Mouse (Mus musculus): ENCODE measurements around the gene Izumo1r.

Izumo1r gene

DNA sequence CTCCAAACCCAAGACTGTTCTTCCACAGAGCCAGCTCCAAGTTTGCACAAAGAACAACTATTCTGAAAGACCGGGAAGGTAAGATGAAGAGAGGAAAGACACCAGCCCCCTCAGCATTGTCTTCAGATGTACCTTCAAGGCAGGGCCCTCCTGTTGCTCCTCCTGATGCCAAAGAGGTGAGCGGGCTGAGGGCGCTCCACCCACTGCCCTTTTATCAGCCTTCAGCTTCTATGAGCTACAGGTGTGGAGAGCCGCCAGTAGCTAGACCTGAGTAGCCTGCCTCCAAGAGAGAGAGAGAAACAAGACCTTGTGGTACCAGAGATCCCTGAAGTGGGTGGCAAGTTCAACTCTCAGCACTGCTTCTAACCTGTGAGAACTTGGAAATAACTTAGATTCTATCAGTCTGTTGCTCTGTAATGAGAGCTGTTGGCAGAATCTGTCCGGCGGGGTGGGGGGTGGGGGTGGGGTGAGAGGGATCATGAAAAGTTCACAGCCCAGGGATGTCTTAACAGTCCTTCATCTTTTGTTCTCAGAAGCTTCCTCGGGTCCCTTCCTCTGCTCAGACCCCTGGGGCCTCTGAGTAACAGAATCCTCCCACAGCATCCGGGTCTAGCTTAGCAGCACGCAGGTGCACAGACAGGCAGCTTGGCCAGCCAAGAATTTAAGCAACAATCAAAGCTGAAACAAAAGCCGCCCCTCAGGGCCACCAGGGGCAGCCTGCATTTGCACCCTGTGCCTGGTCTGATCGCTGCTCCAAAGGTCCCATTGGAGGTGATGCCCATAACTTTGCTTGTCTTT, at the start of gene Izumo1r:
Izumo1r (minus strand) TSS at position 369 of the 798 bp plus-strand sequence.
- no peak for DNase-seq (ENCODE audit: low spot score)

DNA sequence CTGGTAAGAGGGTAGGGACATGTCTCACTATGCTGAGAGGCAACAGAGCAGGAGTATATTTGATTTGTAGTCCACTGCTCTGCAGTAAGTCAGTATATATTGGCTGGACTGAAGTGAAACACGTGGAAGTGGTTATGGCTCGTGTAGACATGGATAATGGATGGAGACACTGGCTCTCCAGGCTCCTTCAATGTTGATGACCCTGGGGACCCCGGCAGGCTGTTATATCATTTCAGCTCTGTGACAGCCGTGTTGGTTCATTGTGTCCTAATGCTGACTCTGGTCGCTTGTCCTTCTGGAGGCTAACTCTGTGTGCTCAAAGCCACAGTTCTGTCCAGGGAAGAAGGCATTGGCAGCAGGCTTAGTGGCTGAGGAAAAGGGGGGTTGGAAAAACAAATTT, 47.3 kb upstream of the Izumo1r start:
- no peak for DNase-seq (ENCODE audit: low spot score)

DNA sequence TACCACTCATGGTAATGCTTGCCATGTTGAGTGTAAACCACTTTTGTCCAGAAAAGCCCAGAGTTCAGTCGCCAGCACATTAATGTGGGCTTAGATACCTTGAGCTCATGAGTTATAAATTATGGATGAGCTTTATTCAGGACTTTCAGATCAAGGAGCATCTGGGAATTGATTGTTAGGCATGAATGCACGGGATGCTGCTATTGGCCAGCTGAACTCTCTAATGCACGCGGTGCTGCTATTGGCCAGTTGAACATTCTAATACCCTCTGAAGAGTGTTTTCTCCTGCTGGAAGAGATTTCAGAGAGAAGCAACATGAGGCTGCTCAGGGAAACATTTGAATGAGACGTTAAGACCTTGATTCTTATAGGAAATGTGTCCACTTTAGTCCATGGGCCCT, 45.1 kb upstream of the Izumo1r start:
- DNase-seq (ENCODE audit: low spot score): no peak

DNA sequence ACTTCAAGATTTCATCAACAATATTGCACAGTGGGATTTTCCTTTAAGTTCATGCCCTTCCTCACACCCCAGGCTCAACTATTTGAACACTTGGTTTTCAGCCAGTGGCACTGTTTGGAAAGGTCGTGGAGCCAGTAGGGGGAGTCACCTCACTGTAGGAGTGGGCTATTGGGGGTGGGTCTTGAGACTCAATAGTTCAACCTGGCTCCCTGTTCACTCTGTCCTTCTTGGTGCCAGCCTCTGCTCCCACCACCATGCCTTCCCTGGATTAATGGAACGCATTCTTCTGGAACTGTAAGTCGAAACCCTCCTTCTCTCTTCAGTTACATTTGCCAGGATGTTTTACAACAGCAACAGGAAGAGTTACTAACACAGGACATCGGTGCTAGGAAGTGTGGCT, 42.9 kb upstream of the Izumo1r start:
- DNase-seq (ENCODE audit: low spot score): no peak

DNA sequence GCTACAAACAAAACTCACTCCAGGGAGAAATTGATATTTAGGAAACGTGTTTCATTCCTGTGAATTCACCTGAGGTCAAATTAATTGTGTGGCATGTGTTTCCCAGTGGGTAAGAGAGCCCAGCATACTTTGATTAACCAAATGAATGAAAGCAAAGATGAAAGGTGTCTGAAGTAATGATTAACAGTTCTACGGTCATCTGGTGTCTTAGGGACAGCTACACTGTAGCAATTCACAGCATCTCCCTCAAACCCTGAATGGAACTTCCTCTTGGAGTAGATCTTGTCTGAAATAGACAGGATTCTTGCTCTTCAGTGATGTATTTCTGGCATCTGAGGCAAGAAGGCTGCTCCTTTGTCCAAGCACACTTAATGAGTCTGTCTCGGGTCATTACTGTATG, 42.2 kb upstream of the Izumo1r start:
- DNase-seq (ENCODE audit: low spot score): no peak

DNA sequence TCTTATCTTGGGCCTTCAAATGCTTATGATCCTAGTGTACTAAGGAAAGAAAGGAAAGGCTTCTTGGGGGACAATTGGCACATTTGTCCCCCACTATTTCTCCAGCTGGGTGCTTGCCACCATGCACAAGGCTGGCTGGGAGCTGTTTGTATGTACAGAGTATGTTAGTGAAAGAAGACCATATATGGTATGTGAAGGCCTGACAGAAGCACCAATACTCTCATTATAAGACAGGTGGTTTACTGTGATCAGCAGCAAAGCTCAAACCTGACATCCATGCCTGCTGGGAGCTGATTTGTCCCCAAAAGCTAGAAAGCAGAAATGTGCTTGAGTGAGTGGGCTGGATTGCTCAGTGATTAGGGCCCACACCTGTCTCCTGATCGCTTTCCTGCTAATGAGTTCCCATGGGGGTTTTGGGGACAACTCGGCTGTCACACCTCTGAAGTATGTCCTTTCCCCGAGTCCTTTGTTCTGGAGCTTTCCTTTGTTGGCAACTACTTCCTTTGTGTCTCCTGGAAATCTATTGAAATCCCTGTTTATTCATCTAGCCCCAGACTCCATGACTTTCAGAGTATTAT, 38.5 kb upstream of the Izumo1r start:
- no peak for DNase-seq (ENCODE audit: low spot score)

DNA sequence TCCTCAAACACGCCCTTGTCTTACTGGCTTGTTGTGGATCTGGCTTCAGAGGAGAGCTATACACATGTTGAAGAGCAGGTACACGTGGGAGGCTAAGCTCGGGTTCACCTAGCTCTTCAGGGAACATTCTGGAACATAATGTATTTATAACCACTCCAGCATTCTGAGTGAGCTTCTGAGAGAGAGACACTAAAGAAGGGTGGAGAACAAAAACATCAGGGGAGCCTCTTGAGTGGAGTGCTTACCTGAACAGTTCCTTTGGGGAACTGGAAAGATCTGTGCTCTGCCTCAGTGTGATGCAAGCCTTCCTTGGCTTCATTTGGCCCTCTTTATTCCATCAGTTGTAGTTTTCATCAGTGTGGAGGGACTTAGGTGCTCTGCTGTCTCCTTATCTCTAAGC, 35.9 kb upstream of the Izumo1r start:
- no peak for DNase-seq (ENCODE audit: low spot score)

DNA sequence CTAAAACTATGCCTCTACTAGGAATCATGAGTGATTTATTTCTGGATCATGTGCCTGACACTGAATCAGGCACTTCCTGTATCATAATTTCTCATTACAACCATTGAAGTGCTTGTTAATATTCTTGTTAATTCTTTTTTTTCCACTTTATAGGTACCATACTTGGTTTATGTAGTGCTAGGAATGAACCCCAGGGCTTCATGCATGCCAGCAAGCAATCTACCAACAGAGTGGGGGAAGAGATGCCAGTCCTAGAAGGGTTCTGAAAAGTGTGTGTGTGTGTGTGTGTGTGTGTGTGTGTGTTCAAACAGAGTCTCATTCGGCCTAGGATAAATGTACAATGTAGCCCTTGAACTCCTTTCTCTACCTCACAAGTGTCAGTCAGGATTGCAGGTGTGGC, 33.6 kb upstream of the Izumo1r start:
- DNase-seq (ENCODE audit: low spot score): no peak

DNA sequence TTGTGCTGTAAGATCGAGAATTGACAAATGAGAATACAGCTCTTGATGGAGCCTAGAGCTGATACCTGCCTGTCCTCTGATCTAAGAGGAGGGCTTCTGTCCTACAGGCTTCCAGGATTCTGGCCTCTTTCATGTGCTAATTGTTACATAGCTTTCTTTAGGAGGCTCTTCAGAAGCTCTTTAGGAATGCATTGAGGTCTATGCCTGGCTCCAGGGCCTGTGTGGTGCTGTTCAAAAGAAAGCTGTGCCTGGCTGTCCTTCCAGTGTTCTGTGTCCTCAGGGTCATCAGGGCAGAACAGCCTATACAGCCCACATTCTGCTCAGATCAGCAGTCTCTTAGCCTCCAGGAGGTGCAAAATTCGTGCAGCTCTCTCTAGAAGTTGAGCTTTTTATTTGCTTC, 31.1 kb upstream of the Izumo1r start:
- no peak for DNase-seq (ENCODE audit: low spot score)

DNA sequence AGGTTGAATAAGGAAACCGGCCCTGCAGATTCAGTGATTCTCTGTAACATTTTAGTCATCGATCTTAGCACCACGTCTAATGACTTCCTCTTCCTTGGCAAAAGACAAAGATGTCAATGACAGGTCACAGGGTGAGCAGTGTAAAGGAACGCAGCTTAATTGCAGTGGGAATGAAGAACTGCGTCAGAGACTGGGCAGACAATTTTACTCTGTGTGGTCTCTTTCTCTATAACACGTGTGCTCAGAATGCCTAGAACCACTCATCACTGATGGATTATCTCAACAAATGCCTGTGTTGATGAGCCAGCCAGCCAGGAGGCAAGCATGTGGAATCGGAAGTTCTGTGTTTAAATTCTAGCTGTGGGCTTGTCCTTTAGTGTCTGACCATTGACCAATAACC, 28.2 kb upstream of the Izumo1r start:
- DNase-seq (ENCODE audit: low spot score): no peak

DNA sequence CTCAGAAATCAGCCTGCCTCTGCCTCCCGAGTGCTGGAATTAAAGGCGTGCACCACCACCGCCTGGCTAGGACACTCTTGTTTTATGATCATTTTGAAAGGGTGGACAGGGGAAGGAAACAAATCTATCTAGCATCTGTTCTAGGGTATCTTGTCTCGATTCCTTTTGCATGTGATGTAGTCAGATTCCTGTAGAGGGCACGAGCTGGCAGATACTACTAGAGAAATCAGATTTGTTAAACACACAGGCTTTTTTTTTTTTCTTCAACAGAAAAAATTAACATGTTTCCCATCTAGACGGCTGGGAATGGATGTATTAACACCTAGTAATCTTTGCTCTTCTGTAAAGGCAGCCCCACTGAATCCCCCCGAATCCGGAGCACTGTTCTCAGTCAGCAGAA, 27.5 kb upstream of the Izumo1r start:
- no peak for DNase-seq (ENCODE audit: low spot score)

DNA sequence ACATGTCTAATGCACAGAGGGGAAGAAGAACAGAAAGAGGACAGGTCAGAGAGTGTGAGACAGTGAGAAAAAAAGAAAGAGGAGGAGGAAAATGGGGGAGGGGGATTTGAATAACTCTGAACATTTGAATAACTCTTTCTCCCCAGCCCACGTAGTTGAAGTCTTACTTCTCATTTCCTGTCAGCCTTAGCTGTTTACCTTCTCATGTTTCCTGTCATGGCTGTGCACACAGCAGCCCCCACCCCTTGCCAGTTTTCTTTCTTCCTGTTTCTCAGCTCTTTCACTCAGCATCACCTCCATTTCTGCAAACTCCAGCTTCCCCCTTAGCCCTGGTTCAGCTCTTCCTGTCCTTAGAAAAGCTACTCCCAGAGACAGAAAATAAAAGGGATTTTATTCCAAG, 22.8 kb upstream of the Izumo1r start:
- DNase-seq (ENCODE audit: low spot score): no peak

DNA sequence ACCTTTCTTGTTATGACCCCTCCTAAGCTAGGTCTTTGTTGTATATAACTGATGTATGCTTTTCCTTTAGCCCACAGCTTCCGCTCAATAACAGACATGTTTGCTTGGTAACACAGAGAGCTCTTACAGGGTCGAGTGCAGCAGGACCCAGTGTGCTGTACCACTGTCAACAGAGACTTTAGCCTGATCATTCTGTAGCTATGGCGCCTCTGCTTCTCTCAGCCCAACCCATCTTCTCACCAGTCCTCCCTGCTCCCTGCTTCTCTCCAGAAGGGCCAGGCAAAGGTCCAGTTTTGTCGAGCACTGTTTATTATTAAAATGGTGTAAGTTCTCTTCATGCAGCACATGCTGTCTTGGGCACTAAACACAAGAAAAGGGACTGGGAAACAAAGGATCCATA, 19.9 kb upstream of the Izumo1r start:
- no peak for DNase-seq (ENCODE audit: low spot score)

DNA sequence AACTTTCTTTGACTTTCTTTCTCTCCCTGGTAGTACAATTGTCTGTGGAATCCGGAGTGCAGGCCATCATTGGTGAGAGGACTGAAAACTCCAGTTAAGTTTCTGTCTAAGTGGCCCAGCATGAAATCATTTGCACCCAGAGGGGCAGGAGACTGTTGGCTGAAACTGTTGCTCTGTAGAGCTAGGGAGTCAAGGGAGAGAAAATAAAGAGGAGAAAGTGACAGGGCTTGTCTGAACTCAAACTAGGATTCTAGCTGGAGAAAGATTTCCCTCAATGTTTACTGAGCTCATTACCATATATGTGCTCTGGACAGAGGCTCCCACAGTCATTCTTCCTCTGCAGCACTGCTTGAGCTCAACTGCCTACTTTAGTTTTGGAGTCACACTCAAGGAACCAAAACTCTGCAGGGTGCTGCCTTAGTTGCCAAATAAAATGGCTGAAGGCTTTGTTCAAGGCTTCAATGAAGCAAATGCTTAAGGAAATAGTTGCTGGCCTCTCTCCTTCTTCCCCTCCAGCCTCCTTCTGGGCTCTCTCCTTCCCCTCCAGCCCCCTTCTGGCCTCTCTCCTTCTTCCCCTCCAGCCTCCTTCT, 18.3 kb upstream of the Izumo1r start:
- no peak for DNase-seq (ENCODE audit: low spot score)

DNA sequence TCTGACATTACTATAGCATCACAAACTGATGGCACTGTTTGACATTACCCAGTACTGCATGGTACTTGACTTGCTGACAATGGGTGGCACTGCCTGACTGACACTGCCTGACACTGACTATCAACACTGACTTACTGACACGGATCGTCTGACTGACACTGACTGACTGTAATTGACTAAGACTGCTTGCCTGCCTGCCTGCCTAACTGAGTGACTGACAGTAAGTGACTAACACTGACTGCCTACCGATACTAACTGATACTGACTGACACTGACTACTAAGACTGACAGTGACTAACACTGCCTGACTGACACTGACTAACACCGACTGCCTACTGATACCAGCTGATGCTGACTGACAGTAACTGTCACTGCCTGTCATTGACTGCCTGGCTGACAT, 17.5 kb upstream of the Izumo1r start:
- no peak for DNase-seq (ENCODE audit: low spot score)

DNA sequence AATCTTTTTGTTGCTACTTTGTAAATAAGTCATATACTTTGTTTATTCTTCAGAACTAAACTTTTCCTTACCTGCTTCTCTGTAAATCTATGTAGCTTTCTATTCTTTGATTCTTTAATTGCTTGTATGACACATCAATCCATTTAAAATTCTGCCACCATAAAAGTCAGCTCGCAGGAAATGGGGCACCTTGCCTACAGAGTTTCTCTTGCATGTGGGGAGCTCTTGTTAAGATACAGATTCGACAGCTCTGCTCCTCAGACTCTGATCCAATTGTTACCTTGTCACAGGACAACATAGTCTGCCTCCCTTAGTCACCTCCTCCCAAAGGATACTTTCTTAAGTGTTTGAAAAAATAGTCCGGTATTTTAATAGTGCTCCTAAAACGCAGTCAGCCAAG, 16.9 kb upstream of the Izumo1r start:
- DNase-seq (ENCODE audit: low spot score): no peak

DNA sequence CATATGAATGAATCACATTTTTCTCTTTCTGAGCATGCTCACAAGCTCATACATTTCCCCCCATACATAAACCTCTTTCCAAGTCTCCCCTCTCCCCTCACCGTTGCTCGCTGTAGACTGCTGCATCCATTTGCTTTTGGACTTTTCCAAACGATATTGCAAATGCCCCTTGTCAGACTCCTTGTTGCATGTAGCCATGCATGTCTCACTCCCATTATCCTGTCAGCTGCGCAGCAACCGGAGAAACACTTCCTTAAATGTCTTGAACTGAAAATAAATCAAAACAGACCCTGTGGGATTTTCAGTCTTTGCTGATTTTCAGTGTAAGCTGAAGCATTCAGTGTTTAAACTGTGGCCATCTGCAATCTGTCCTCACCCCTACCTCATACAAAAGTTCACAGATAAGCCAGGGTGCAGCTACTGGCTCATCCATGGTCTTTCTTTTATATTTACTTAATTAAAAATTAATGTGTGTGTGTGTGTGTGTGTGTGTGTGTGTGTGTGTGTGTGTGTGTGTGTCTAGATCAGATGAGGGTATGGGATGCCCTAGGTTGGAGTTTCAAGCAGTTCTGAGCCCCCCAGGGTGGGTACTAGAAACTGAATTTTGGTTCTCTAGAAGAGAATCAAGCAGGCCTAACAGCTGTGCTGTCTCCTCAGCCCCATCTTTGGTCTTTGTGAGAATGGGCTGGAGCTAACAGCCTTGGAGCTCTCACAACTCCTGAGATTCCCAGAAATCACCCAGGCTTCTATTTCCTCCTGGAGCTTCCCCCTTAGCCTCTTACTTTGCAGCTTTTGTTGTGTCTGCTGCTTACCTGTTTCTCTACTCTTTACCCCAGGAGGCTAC, 15.3 kb upstream of the Izumo1r start:
- no peak for DNase-seq (ENCODE audit: low spot score)

DNA sequence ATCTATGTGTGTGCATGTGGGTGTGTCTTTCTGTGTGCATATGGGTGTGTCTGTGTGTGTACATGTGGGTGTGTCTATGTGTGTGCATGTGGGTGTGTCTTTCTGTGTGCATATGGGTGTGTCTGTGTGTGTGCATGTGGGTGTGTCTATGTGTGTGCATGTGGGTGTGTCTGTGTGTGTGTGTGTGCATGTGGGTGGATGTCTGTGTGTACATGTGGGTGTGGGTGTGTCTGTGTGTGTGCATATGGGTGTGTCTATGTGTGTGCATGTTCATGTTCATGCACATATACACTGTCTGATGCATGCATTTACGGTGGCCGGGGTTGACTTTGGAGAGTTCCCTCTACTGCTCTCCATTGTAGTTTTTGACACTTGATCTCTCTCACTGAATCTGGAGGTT, 13.9 kb upstream of the Izumo1r start:
- DNase-seq (ENCODE audit: low spot score): no peak

DNA sequence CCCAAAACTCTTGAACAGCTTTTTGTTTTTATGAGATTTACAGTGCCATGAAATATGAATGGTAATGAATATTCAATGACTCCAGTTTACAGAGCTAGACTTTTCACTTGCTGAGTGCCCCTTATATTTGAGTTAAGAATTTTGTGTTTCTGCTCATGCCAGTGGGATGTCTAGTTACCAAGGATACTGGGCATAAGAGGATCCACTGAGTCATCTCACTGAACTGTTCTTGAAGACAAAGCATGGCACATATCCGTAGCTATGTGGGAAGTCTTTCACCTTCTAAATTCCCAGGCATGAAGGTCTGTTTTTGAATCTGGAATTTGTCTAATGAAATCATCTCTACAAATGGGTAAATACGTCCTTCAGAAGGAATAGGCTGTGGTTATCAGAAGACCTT, 8.3 kb upstream of the Izumo1r start:
- no peak for DNase-seq (ENCODE audit: low spot score)

DNA sequence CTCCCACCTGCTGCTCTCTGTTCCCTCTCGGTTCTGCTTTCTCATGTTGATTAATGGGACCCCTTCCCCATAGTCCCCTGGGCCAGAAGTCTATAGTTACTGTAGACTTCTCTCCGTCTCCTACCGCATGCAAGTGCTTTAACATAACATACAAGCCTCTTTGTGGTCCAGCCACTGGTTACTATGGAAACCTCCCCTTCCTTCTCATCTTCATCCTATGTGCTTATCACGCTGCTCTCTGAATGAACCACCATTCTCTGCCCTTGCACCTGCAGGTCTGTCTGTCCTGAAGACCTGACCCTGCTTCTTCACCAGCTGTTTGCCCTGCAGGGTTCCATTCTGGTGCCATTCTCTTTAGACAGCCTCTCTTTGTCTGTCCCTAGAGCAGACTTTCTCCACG, 6.2 kb upstream of the Izumo1r start:
- no peak for DNase-seq (ENCODE audit: low spot score)

DNA sequence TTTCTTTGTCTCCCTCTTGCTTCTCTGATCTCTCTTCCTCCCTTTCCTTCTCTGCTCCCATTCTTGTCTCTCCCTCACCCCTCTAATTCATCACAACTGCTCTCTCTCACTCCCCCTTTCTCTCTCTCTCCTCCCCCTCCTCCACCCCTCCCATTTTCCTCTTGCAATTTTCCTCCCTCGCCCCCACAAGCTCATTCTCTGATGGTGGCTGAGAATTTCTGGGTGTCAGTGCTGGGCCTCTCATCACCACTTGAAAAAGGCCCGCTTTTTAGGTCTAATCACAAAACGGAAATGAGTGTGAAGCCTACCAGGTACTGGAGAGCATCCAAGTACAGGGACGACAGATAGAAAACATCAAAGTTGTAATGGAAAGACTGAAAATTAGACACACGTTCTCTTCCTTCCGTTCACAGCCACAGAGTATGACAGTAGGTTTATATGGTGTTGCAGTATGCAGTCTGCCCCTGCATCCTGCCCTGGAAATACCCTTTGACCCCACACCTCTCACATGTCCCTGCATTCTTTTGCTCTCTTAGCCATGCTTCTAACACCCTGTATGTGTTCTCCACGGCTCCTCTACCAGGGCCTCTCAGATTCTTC, 4.2 kb upstream of the Izumo1r start:
- no peak for DNase-seq (ENCODE audit: low spot score)

DNA sequence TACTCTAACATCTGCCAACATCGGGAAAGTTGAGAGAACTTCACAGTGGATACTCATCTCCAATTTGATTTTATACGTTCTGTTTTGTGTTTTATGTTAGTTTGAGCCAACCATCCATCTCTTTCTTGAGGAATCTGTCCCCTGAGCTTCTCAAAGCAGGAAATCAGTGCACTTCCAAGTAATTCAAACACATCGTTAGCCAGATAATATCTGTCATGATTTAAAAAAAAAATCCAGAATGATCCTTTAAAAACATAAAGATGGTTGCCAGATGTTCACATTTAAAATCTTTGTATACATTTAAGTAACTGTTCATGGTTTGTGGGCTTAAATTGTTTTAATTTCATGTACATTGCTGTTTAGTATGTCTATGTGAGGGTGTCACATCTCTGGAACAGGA, 2.2 kb upstream of the Izumo1r start:
- DNase-seq (ENCODE audit: low spot score): no peak
